9 mouse cellular contexts compared by ENCODE assay signal in genomic region chr7:89699668-89700350, GRCm38 (mm10).
DNase-seq lines count a peak whose midpoint lies in the region; ATAC-seq and TF ChIP-seq lines count a peak whose summit lies in the region.
"Had no signal": no experiment of that assay in that cellular context is flagged by ENCODE, and none has a peak within 500 bp of the region (broad histone marks: within the 10 kb centered on the region; RNA-seq: fewer than 3 reads in every experiment).

No protein-coding gene starts in this region.

- ATAC-seq in liver, postnatal 0 days, result peak; percentile 56; the same call in 1 of the 2 replicates

- no peak overlapping the region for H3K4me3 ChIP-seq in liver, postnatal 0 days (ENCODE audit: low read depth, low read length)

- no peaks in the 10 kb centered on the region for H3K9me3 ChIP-seq in liver, postnatal 0 days (ENCODE audit: low read length)

- TF ChIP-seq EP300 in liver, postnatal 0 days (IDR thresholded peaks at IDR 0.05; ENCODE audit: low read depth), result no peak

- peak; percentile 60 for DNase-seq in adrenal gland, adult 2 months
- no peak for DNase-seq in adrenal gland, adult 18-20 months (ENCODE audit: low spot score in 2 of 2)
- peak; percentile 27 for DNase-seq in liver, postnatal 0 days
- no peak for DNase-seq in liver
- peak; percentile 32 for DNase-seq in gastrocnemius, postnatal 10 days
- DNase-seq in lung, postnatal 36 days, result peak; percentile 28
- no peak for DNase-seq in left cerebral cortex, adult 9 months (ENCODE audit: low spot score in 2 of 2)
- no peak for DNase-seq in left cerebral cortex, postnatal 36 days (ENCODE audit: low spot score in 2 of 2)

- H3K9ac ChIP-seq in liver, postnatal 0 days (replicated peaks), result no peak overlapping the region

- no peaks in the 10 kb centered on the region for H3K36me3 ChIP-seq in liver, postnatal 0 days (replicated peaks; ENCODE audit: insufficient read depth, low read length)

- H3K4me2 ChIP-seq in liver, postnatal 0 days (ENCODE audit: low read depth, low read length), result no peak overlapping the region

- no peaks in the 10 kb centered on the region for H3K4me1 ChIP-seq in liver, postnatal 0 days (ENCODE audit: insufficient read depth)

- no peaks in the 10 kb centered on the region for H3K27me3 ChIP-seq in liver, postnatal 0 days (ENCODE audit: insufficient read depth, low read length)

- no peak for TF ChIP-seq CTCF in liver, postnatal 0 days (IDR thresholded peaks at IDR 0.05; ENCODE audit: low read depth)

- no peak overlapping the region for H3K27ac ChIP-seq in liver, postnatal 0 days (ENCODE audit: low read depth)
- H3K27ac ChIP-seq: kidney, postnatal 0 days had no signal

- intact Hi-C loops in left cerebral cortex, postnatal 36 days (cut with DNase I), result no loop called here

- 72% methylated on average over 5 of the region's 5 CpGs for WGBS in liver, postnatal 0 days (ENCODE audit: insufficient replicate concordance)

Comparison
In these comparisons a context has a peak if more than half of its experiments do, and no peak if none do; other contexts are left out.
1. DNase-seq: peak in adrenal gland, adult 2 months (single experiment), liver, postnatal 0 days (single experiment), gastrocnemius, postnatal 10 days (single experiment) and lung, postnatal 36 days (single experiment); none in adrenal gland, adult 18-20 months (0 of 2), liver (single experiment), left cerebral cortex, adult 9 months (0 of 2) and left cerebral cortex, postnatal 36 days (0 of 2).